Mouse (Mus musculus): Measurements from ENCODE around the gene Prc1. TPM values are rescaled to one million over a fixed set of nuclear protein-coding genes. Genes with fewer than 3 reads are reported as not detected.
"Not testable (repeated sequence)": the region's sequence is repeated elsewhere in the genome, so short reads cannot be mapped to it uniquely, and the experiment has no call there.

Gene Prc1
- polyA plus RNA-seq, 1 experiment from 2014 or later: 75.2 TPM

DNA sequence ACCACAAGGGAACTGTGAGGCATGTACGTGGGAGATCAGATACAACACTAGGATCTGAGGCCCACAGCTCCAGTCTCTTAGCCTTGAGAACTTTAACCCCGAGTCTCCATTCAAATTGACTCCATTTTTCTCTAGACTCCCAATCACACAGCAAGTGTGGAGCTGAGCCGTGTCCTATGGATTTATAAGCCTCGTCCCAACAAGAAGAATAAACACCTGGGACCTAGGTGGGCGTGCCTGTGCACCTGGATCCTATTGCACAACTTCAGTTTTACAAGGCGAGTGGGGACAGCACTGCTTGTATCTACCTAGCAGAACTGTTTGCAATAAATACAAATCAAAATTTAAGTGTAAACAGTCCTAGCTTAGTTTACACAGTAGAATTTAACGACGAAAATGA, 29.1 kb downstream of the Prc1 start:
- Histone ChIP-seq H3K27ac (peak overlapping the region; percentile 84; the same call in 1 of the 2 replicates), H3K9me3 (no peaks in the 10 kb centered on the region), H3K9ac (replicated peaks) (peak overlapping the region; percentile 70), H3K27me3 (no peaks in the 10 kb centered on the region), H3K4me1 (replicated peaks) (peaks cover 21% of the 10 kb centered on the region), H3K4me2 (replicated peaks) (peak overlapping the region; percentile 78), H3K4me3 (replicated peaks) (peak overlapping the region; percentile 64), H3K36me3 (peaks cover 61% of the 10 kb centered on the region)
- WGBS: 22% methylated on average over 8 of the region's 8 CpGs
- no peak for ATAC-seq

DNA sequence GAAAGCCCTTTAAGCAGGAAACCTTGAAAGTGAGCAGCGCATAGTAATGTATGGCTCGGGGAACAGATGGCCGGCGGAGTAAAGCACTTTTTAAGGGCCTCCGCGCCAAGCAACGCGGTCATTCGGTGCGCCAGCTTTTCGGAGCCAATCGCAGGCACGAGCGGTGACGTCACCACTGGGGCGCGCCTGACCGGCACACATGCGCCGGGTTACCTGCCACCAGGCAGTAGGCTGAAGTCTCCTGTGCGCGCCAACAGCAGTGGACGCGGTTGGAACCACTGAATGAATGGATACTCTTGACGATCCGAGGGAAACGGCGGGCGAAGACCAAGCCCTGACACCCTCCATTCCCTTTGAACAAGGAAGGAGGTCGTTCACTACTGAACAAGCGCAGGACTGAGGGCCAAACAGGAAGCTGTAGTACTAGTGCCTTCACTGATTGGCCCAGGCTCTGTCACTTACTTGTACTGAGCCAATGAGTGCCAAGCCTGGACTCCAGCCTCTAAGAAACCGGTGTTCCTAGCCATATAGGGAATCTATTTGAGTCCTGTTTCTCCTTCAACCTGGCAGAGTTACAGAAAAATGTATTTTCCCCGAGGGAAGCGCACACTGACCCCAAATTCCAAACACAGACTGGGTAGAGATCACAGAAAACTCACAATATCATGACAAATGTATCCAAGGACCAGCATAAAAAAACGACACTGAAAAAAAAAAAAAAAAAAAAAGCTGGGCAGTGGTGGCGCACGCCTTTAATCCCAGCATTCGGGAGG, 30.0 kb downstream of the Prc1 start, which contains the start of gene Rccd1:
Gene Rccd1 (minus strand): TSS at position 412 of the 773 bp plus-strand sequence.
- H3K4me1 ChIP-seq (replicated peaks): peaks cover 21% of the 10 kb centered on the region
- peak; percentile 99 for ATAC-seq
- H3K4me2 ChIP-seq (replicated peaks): peak within 1 kb of the TSS; percentile 78
- peak within 1 kb of the TSS; percentile 64 for H3K4me3 ChIP-seq (replicated peaks)
- H3K9ac ChIP-seq (replicated peaks): peak within 1 kb of the TSS; percentile 70
- no peaks in the 10 kb centered on the region for H3K27me3 ChIP-seq
- 2% methylated on average over 38 of the region's 38 CpGs for WGBS
- H3K36me3 ChIP-seq: peaks cover 63% of the 10 kb centered on the region
- peak within 1 kb of the TSS; percentile 84 for H3K27ac ChIP-seq
- no peaks in the 10 kb centered on the region for H3K9me3 ChIP-seq

DNA sequence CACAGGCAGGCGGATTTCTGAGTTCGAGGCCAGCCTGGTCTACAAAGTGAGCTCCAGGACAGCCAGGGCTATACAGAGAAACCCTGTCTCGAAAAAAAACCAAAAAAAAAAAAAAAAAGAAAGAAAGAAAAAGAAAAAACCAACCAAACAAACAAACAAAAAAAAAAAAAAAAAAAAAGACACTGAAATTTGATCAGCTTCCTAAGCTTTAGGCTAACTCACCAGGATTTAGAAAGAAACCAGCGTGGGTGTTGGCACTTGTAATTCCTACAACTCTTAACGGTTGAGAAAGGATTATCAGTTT, 30.5 kb downstream of the Prc1 start:
- not testable (repeated sequence) for ATAC-seq; H3K9ac ChIP-seq (replicated peaks); H3K9me3 ChIP-seq; H3K27me3 ChIP-seq
- peak overlapping the region; percentile 84 for H3K27ac ChIP-seq
- peak overlapping the region; percentile 78 for H3K4me2 ChIP-seq (replicated peaks)
- 40% methylated on average over 5 of the region's 5 CpGs for WGBS
- peaks cover 21% of the 10 kb centered on the region for H3K4me1 ChIP-seq (replicated peaks)
- peak overlapping the region; percentile 64; the same call in 1 of the 2 replicates for H3K4me3 ChIP-seq (replicated peaks)
- H3K36me3 ChIP-seq: peaks cover 63% of the 10 kb centered on the region

DNA sequence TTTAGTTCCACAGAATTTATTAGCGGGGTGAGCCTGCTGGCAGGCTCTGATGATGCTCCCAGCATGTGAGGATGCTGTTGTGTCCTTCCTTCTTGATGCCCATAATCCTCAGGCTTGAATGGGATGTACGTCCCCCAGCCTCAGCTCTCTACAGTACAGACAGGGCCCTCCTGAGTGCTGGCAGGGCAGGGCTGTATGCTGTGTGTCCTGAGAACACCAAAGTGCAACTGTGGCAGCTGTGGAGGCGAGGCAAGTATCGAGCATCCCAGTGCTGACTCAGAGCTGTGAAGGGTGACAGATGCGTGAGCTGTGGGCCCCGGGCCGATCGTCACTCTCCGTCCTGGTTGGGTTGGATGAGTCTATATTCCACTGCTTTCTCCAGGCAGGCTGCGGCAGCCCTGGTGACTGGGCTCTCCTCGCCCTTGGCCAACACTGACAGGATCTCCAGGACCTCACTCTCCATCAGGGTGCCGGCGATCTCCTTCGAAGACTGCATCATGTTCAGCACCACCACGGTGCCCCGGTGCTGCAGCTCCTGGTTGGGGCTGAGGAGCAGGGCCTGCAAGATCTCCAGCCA, 31.1 kb downstream of the Prc1 start:
- H3K27ac ChIP-seq: peak overlapping the region; percentile 27; the same call in 1 of the 2 replicates
- H3K36me3 ChIP-seq: peaks cover 63% of the 10 kb centered on the region
- H3K9ac ChIP-seq (replicated peaks): no peak overlapping the region
- no peak overlapping the region for H3K4me3 ChIP-seq (replicated peaks)
- peaks cover 21% of the 10 kb centered on the region for H3K4me1 ChIP-seq (replicated peaks)
- H3K9me3 ChIP-seq: no peaks in the 10 kb centered on the region
- no peak for ATAC-seq
- no peak overlapping the region for H3K4me2 ChIP-seq (replicated peaks)
- 95% methylated on average over 16 of the region's 16 CpGs for WGBS
- H3K27me3 ChIP-seq: no peaks in the 10 kb centered on the region

DNA sequence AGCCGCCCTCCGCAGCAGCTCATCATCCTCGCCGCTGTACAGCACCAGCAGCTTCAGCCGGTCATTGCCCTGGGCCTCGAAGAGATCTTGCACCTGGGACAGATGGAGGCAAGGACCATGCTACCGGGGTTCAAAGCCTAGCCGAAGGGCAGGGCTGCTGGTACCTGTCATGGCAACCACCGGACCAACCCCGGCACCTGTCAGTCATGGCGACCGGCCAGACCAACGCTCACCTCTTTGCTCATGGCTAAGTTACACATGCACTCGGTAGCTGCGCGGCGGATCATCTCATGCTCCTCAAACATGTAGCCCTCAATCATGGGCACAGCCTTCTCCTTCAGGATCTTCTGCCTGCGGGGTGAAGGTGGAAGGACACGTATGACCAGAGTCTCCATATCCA, 31.8 kb downstream of the Prc1 start:
- ATAC-seq: no peak
- H3K27ac ChIP-seq: no peak overlapping the region
- H3K4me3 ChIP-seq (replicated peaks): no peak overlapping the region
- no peaks in the 10 kb centered on the region for H3K9me3 ChIP-seq
- no peaks in the 10 kb centered on the region for H3K27me3 ChIP-seq
- whole genome bisulfite sequencing: 95% methylated on average over 19 of the region's 19 CpGs
- no peak overlapping the region for H3K4me2 ChIP-seq (replicated peaks)
- H3K9ac ChIP-seq (replicated peaks): no peak overlapping the region
- peaks cover 63% of the 10 kb centered on the region for H3K36me3 ChIP-seq
- H3K4me1 ChIP-seq (replicated peaks): peaks cover 21% of the 10 kb centered on the region

GRCm38 (mm10) chr7:80330278-80330677, 36.0 kb downstream of the Prc1 start:
- no peak for ATAC-seq
- Histone ChIP-seq H3K36me3 (peaks cover 100% of the 10 kb centered on the region), H3K4me1 (replicated peaks) (peaks cover under 1% of the 10 kb centered on the region; the same call in 1 of the 2 replicates), H3K4me2 (replicated peaks) (no peak overlapping the region), H3K9ac (replicated peaks) (no peak overlapping the region), H3K9me3 (no peaks in the 10 kb centered on the region), H3K27ac (no peak overlapping the region), H3K27me3 (no peaks in the 10 kb centered on the region), H3K4me3 (replicated peaks) (no peak overlapping the region)
- 88% methylated on average over 8 of the region's 8 CpGs for WGBS

DNA sequence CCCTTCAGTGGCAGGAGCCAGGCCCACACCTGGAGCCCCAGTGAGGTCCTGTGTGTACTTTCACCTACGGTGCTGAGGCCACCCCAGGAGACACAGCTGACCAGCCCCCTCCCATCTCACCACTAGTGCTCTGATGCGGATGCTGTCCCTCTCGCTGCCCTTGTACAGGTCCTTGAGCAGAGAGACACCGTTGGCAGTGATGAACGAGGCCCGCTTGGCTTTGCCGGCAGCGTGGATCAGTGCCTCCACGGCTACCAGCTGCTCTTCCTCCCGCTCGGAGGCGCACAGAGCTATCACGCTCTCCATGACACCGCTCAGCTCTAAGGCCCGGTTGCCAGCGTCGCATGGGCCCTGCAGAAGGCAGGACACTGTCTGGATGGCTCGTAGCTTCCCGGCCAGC, 37.2 kb downstream of the Prc1 start:
- H3K27ac ChIP-seq: no peak overlapping the region
- H3K4me3 ChIP-seq (replicated peaks): no peak overlapping the region
- no peaks in the 10 kb centered on the region for H3K27me3 ChIP-seq
- no peaks in the 10 kb centered on the region for H3K4me1 ChIP-seq (replicated peaks)
- H3K9me3 ChIP-seq: no peaks in the 10 kb centered on the region
- 96% methylated on average over 19 of the region's 19 CpGs for WGBS
- H3K36me3 ChIP-seq: peaks cover 100% of the 10 kb centered on the region
- H3K9ac ChIP-seq (replicated peaks): no peak overlapping the region
- no peak overlapping the region for H3K4me2 ChIP-seq (replicated peaks)
- ATAC-seq: no peak

DNA sequence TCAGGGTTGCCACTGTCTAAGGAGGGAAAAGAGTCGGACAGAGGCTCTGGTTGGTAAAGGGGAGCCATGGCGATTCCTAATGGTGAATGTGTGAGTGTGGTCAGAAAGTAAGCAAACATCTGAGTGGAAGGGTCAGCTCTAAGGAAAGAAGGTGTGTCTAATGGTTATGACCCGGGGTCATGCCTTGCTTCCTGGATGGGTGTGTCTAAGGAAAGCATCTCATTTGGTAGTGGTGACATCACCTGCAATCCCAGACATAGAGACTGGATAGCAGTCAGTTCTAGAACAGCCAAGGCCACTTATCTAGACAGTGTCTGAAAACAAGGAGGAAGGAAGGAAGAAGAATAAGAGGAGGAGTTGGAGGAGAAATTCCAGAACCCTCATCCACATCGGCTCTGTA, 40.6 kb downstream of the Prc1 start:
- Histone ChIP-seq H3K4me1 (replicated peaks) (peaks cover 23% of the 10 kb centered on the region), H3K9me3 (no peaks in the 10 kb centered on the region), H3K4me3 (replicated peaks) (no peak overlapping the region), H3K9ac (replicated peaks) (no peak overlapping the region), H3K27me3 (no peaks in the 10 kb centered on the region), H3K36me3 (peaks cover 81% of the 10 kb centered on the region), H3K27ac (no peak overlapping the region), H3K4me2 (replicated peaks) (no peak overlapping the region)
- 96% methylated on average over 4 of the region's 4 CpGs for WGBS
- no peak for ATAC-seq

DNA sequence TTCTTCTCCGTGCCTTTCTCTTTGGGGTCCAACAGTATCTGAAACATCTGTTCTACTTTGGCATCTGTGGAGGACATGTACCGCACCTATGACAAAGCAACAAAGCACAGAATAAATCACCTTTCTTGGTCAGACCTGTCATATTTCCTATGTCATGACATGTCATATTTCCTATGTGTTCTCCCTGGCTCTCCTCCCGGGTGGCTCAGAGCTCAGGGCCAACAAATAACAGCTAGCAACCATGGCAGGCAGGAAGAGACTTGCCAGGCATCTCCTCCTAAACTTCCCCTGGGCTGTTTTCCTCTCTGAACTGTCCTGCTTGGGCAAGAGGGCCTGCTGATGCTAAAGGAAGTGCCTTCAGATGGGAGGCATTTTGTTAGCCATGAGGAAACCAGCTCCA, 42.7 kb downstream of the Prc1 start:
- peaks cover 39% of the 10 kb centered on the region for H3K4me1 ChIP-seq (replicated peaks)
- no peak overlapping the region for H3K9ac ChIP-seq (replicated peaks)
- H3K27ac ChIP-seq: no peak overlapping the region
- H3K4me2 ChIP-seq (replicated peaks): no peak overlapping the region
- no peak for ATAC-seq
- no peak overlapping the region for H3K4me3 ChIP-seq (replicated peaks)
- no peaks in the 10 kb centered on the region for H3K9me3 ChIP-seq
- H3K36me3 ChIP-seq: peaks cover 60% of the 10 kb centered on the region
- H3K27me3 ChIP-seq: no peaks in the 10 kb centered on the region
- WGBS: 92% methylated on average over 3 of the region's 3 CpGs

DNA sequence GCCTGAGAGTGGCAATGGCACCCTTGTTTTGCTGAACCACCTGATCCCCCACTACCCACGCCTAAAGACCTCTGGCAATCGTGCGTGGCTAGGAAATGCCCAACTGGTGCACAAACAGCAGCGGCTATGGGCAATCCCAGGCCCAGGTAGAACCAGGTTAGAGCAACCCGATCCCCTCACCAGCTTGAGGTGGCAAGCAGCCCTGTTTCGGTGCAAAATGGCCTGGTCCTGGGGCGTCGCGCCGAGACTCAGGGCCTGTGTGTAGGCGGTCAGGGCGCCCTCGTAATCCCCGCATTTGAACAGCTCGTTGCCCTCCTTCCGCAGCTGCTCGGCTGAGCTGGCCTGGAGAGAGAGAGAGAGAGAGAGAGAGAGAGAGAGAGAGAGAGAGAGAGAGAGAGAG, 45.1 kb downstream of the Prc1 start:
- peaks cover 54% of the 10 kb centered on the region for H3K4me1 ChIP-seq (replicated peaks)

DNA sequence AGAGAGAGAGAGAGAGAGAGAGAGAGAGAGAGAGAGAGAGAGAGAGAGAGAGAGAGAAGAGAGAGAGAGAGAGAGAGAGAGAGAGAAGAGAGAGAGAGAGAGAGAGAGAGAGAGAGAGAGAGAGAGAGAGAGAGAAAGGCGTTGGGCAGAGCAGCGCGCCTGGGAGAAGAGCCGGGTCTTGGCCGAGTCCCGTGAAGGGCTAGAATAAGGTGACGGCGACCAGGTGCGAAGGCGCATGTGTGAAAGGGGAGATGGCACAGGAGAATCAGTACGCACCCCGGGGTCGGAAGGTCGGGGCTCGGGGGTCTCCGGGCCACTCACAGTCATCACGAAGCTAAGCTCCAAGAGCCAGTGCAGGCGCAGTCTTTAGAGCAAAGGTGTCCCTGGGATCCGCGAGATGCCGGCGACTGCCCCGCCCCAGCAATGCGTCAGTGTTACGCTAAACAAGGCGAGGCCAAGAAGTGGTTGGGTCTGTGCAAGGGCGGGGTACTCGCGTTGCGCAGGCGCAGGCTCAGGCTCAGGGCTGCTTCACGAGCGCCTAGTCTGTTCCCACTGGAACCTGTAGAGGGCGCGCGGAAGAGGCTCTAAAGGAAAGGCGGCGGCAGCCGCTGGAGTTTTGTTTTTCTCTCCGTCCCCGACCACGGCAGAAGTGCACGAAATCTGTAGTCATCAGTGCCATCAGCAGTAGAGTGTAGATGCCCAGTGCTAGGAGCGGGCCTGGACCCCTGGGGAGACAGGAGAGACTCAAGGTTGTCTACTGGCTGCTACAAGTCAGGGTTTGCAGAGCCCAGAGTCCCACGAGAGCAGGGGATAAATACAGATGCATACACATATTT, 45.8 kb downstream of the Prc1 start:
- Histone ChIP-seq H3K4me1 (replicated peaks) (peaks cover 54% of the 10 kb centered on the region), H3K4me2 (replicated peaks) (peak overlapping the region; percentile 90), H3K27ac (peak overlapping the region; percentile 88), H3K27me3 (no peaks in the 10 kb centered on the region), H3K9me3 (no peaks in the 10 kb centered on the region), H3K36me3 (peaks cover 29% of the 10 kb centered on the region), H3K4me3 (replicated peaks) (peak overlapping the region; percentile 59), H3K9ac (replicated peaks) (peak overlapping the region; percentile 71)
- ATAC-seq: peak; percentile 97
- WGBS: under 1% methylated on average over 45 of the region's 45 CpGs

More for the DNA sequence above, 45.1 kb downstream of the Prc1 start:
- Histone ChIP-seq H3K27me3 (no peaks in the 10 kb centered on the region), H3K4me3 (replicated peaks) (peak overlapping the region; percentile 59), H3K4me2 (replicated peaks) (peak overlapping the region; percentile 90), H3K9me3 (no peaks in the 10 kb centered on the region), H3K36me3 (peaks cover 36% of the 10 kb centered on the region), H3K27ac (peak overlapping the region; percentile 86), H3K9ac (replicated peaks) (peak overlapping the region; percentile 87)
- ATAC-seq: peak; percentile 15; the same call in 1 of the 2 replicates
- 10% methylated on average over 17 of the region's 17 CpGs for WGBS

DNA sequence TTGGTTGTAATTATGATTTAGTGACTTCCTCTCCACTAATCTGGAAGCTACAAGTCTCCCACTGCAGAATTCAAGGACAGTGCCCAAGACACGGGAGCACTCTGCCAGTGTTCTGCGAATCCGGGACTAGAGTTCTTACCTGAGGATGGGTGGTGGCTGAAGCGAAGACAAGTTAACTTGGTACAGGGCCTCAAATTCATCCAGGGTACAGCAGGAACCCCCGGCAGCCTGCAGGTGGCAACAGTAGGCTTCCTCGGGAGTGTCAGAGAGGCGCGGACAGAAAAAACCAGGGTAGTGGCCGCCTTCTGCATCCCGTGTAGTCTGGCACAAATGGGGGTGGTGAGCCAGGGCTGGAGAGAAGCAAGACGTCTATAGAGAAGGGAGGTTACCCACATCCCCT, 46.5 kb downstream of the Prc1 start, which contains the start of gene Unc45a:
Gene Unc45a (minus strand): TSS at position 213 of the 400 bp plus-strand sequence.
- Histone ChIP-seq H3K4me2 (replicated peaks) (peak within 1 kb of the TSS; percentile 90), H3K27ac (peak within 1 kb of the TSS; percentile 88), H3K9ac (replicated peaks) (peak within 1 kb of the TSS; percentile 71), H3K9me3 (no peaks in the 10 kb centered on the region), H3K36me3 (peaks cover 27% of the 10 kb centered on the region), H3K4me3 (replicated peaks) (peak within 1 kb of the TSS; percentile 59), H3K27me3 (no peaks in the 10 kb centered on the region), H3K4me1 (replicated peaks) (peaks cover 54% of the 10 kb centered on the region)
- WGBS: 3% methylated on average over 11 of the region's 11 CpGs
- ATAC-seq: peak; percentile 41
